Mouse (Mus musculus) limb, embryonic 15.5 days (tissue): ENCODE measurements at regions not wholly inside any gene's neighbourhood (a gene's known extent, or its start where the extent isn't known, plus 50 kb on each side); places are given as distances from the start of the nearest gene placed in this dataset.

Source experiments
- ATAC-seq: fragments of 200-750 bp; cut with Nextera tagmentation; 2 replicates; pipeline ENCODE4 v1.8.0; 2017; ENCODE audit warnings: low read depth, moderate TSS enrichment; ENCODE audit not compliant: insufficient number of reproducible peaks, low FRiP score, low TSS enrichment
- H3K27ac ChIP-seq: fragments of 300-500 bp; sonication (generic); 2 replicates; pipeline ENCODE4 v1.5.1; 2015; ENCODE audit warnings: moderate library complexity, mild to moderate bottlenecking, inconsistent platforms
- H3K27me3 ChIP-seq: fragments of 300-500 bp; sonication (generic); 2 replicates; pipeline ENCODE4 v1.6.1; 2015; ENCODE audit warnings: inconsistent platforms
- H3K36me3 ChIP-seq: fragments of 300-500 bp; sonication (generic); 2 replicates; pipeline ENCODE4 v1.6.1; 2015; ENCODE audit warnings: inconsistent platforms
- H3K4me1 ChIP-seq: fragments of 300-500 bp; sonication (generic); 2 replicates; pipeline ENCODE4 v1.6.1; 2015; ENCODE audit warnings: inconsistent platforms
- H3K4me2 ChIP-seq: fragments of 300-500 bp; sonication (generic); 2 replicates; pipeline ENCODE4 v1.6.1; 2015; ENCODE audit warnings: mild to moderate bottlenecking, inconsistent platforms
- H3K4me3 ChIP-seq: fragments of 300-500 bp; sonication (generic); 2 replicates; pipeline ENCODE4 v1.5.1; 2015; ENCODE audit warnings: mild to moderate bottlenecking, inconsistent platforms
- H3K9ac ChIP-seq: fragments of 300-500 bp; sonication (generic); 2 replicates; pipeline ENCODE4 v1.6.1; 2015; ENCODE audit warnings: inconsistent platforms
- H3K9me3 ChIP-seq: fragments of 300-500 bp; sonication (generic); 2 replicates; pipeline ENCODE4 v1.6.1; 2016; ENCODE audit warnings: inconsistent platforms
- WGBS: fragments of 180-500 bp; shearing (Covaris S2); methylation state at CpG from one replicate; pipeline ENCODE4 v1.1.7; 2015; 5-methylcytosine and 5-hydroxymethylcytosine counted together

DNA sequence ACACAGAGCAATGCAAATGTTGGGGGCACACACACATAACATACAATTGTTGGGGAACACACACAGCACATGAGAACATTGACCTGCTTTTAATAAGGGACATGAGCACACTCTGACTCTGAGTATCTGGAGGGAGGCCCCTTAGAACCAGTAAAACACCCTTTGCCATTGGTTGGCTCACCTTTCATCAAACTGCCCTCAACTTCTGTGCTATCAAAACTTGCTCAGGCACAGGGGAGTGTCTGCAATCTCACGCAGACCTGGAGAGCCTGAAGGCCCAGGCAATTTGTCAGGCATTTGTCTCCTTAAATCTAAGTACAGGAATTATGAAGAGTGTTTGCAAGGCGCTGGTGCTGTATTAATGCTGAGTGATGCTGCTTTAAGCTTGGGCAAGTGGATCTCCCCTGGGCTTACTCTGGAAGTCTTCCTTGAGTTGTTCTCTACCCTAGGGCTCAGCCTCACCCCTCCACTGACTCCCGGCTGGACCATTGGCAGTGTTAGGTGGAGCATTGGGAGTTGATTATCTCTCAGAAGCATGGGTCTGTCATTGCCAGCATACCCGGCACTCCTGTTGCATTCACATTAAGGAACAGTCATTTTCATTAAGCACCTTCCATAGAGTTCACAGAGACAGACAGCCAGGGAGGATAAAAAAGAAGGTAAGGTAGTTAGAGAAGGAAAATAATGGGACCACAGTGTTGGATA, 235.7 kb upstream of the Runx1 start:
- no peaks in the 10 kb centered on the region for H3K27me3 ChIP-seq
- 65% methylated on average over 4 of the region's 4 CpGs for WGBS
- H3K4me2 ChIP-seq: no peak overlapping the region
- H3K9me3 ChIP-seq: no peaks in the 10 kb centered on the region
- ATAC-seq: no peak
- H3K4me1 ChIP-seq: no peaks in the 10 kb centered on the region
- no peak overlapping the region for H3K27ac ChIP-seq
- H3K4me3 ChIP-seq: no peak overlapping the region
- H3K9ac ChIP-seq: no peak overlapping the region
- no peaks in the 10 kb centered on the region for H3K36me3 ChIP-seq

DNA sequence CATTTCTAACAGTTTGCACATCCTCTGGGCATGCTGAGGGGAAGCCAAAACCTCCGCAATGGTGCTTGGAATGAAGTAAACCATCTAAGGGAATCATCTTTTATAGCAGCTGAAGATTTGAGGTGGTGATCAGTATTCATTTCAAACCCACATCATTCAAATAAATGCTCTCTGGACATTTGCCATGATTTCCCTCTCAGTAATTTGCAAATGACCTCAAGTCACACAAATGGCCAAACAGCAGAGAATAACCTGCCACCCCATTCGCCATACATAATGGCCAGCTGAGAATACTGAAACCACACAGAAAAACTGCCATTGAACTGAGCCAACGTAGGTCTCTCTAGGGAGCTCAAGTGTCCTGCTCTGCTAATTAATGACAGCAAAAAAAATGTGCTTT, 230.3 kb upstream of the Runx1 start:
- Histone ChIP-seq H3K4me1 (no peaks in the 10 kb centered on the region), H3K9me3 (no peaks in the 10 kb centered on the region), H3K36me3 (no peaks in the 10 kb centered on the region), H3K27ac (no peak overlapping the region), H3K4me3 (no peak overlapping the region), H3K4me2 (no peak overlapping the region), H3K27me3 (no peaks in the 10 kb centered on the region), H3K9ac (no peak overlapping the region)
- WGBS: 61% methylated on average over 3 of the region's 3 CpGs
- ATAC-seq: no peak

DNA sequence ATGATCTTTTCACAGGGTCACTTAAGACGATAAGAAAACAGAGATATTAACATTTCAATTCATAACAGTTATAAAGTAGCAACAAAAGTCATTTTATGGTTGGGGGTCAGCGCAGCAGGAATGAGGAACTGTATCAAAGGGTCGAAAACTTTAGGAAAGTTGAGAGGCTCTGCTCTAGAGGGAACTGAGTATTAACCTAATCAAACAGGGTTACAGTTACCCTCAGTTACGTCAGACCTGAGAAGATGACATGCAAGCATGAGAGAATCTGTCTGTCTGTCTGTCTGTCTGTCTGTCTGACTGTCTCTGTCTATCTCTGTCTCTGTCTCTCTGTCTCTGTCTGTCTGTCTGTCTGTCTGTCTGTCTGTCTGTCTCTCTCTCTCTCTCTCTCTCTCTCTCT, 229.6 kb upstream of the Runx1 start:
- H3K9me3 ChIP-seq: no peaks in the 10 kb centered on the region
- H3K4me2 ChIP-seq: no peak overlapping the region
- no peaks in the 10 kb centered on the region for H3K27me3 ChIP-seq
- no peak overlapping the region for H3K9ac ChIP-seq
- no peak overlapping the region for H3K27ac ChIP-seq
- no peak for ATAC-seq
- no peaks in the 10 kb centered on the region for H3K36me3 ChIP-seq
- H3K4me1 ChIP-seq: no peaks in the 10 kb centered on the region
- WGBS: 80% methylated on average over 4 of the region's 4 CpGs
- no peak overlapping the region for H3K4me3 ChIP-seq

GRCm38 (mm10) chr16:93051233-93051632, 225.3 kb upstream of the Runx1 start:
- H3K36me3 ChIP-seq: no peaks in the 10 kb centered on the region
- no peaks in the 10 kb centered on the region for H3K27me3 ChIP-seq
- H3K27ac ChIP-seq: no peak overlapping the region
- 83% methylated on average over 6 of the region's 6 CpGs for WGBS
- no peak overlapping the region for H3K4me2 ChIP-seq
- no peaks in the 10 kb centered on the region for H3K9me3 ChIP-seq
- H3K4me1 ChIP-seq: no peaks in the 10 kb centered on the region
- no peak overlapping the region for H3K9ac ChIP-seq
- ATAC-seq: no peak
- H3K4me3 ChIP-seq: no peak overlapping the region

DNA sequence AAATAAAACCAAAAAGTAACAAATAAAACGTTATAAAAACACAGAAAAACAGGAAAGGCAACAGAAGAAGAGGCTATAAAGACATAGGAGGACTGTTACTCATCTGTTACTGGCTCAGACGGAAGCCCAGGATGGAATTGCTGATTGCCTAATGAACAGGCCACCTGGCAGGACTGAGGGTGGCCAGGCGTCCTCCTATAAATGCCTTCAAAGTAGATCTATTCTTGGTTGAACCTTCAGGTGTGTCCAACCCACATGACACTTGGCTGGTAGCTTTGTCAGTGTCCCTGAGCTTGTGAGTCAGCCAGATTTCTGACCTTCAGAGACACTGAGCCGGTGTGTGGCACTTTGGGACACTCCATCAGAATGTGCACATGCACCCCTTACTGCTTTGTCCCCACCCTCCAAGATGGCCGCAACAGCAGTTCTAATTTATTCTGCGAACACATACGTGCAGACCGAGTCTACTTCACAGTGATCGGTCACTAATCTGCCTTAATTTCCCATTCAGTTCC, 222.5 kb upstream of the Runx1 start:
- H3K27ac ChIP-seq: no peak overlapping the region
- 74% methylated on average over 9 of the region's 9 CpGs for WGBS
- H3K36me3 ChIP-seq: no peaks in the 10 kb centered on the region
- H3K4me1 ChIP-seq: 0 out of 2 replicates have a peak, but pooled peaks cover 1% of the 10 kb centered on the region
- H3K4me3 ChIP-seq: no peak overlapping the region
- no peak overlapping the region for H3K9ac ChIP-seq
- no peaks in the 10 kb centered on the region for H3K27me3 ChIP-seq
- ATAC-seq: no peak
- H3K4me2 ChIP-seq: no peak overlapping the region
- no peaks in the 10 kb centered on the region for H3K9me3 ChIP-seq

GRCm38 (mm10) chr16:93047594-93047993, 221.6 kb upstream of the Runx1 start:
- Histone ChIP-seq H3K4me1 (peaks cover 10% of the 10 kb centered on the region), H3K9me3 (no peaks in the 10 kb centered on the region), H3K27me3 (no peaks in the 10 kb centered on the region), H3K4me3 (no peak overlapping the region), H3K9ac (no peak overlapping the region), H3K4me2 (no peak overlapping the region), H3K27ac (no peak overlapping the region), H3K36me3 (no peaks in the 10 kb centered on the region)
- 77% methylated on average over 1 of the region's 1 CpGs for WGBS
- ATAC-seq: no peak

- H3K27me3 ChIP-seq: no peaks in the 10 kb centered on the region
- no peak overlapping the region for H3K4me2 ChIP-seq
- no peaks in the 10 kb centered on the region for H3K36me3 ChIP-seq
- no peak overlapping the region for H3K9ac ChIP-seq
- H3K4me1 ChIP-seq: peaks cover 10% of the 10 kb centered on the region
- no peaks in the 10 kb centered on the region for H3K9me3 ChIP-seq
- no peak overlapping the region for H3K27ac ChIP-seq
- ATAC-seq: no peak
- H3K4me3 ChIP-seq: no peak overlapping the region
- 77% methylated on average over 3 of the region's 3 CpGs for WGBS
Measured at GRCm38 (mm10) chr16:93046221-93046620, 220.3 kb upstream of the Runx1 start.

DNA sequence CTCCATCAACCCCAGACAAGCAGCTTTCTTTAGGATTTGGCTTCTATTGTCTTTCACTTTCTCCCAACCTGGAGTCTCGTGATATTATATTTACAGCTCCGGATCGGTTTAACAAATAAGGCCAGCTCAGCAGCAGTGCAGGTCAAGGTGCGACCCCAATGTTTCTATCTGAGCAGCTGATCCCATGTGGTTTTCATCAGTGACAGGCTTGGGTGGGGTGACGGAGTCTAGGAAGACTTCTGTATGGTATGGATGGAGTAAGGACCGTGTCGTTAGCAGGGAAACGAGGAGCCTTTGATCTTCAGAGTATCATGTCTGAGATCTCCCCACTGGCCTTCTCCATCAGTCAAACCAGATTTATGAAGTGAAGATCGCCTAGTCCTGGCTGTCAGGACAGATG, 217.4 kb upstream of the Runx1 start:
- Histone ChIP-seq H3K36me3 (no peaks in the 10 kb centered on the region), H3K27ac (no peak overlapping the region), H3K27me3 (no peaks in the 10 kb centered on the region), H3K4me2 (no peak overlapping the region), H3K9me3 (no peaks in the 10 kb centered on the region), H3K9ac (no peak overlapping the region), H3K4me1 (peaks cover 10% of the 10 kb centered on the region), H3K4me3 (no peak overlapping the region)
- ATAC-seq: no peak
- WGBS: 25% methylated on average over 9 of the region's 9 CpGs

GRCm38 (mm10) chr16:93042941-93043340, 217.0 kb upstream of the Runx1 start:
- WGBS: 30% methylated on average over 6 of the region's 6 CpGs
- no peak overlapping the region for H3K27ac ChIP-seq
- peaks cover 10% of the 10 kb centered on the region for H3K4me1 ChIP-seq

DNA sequence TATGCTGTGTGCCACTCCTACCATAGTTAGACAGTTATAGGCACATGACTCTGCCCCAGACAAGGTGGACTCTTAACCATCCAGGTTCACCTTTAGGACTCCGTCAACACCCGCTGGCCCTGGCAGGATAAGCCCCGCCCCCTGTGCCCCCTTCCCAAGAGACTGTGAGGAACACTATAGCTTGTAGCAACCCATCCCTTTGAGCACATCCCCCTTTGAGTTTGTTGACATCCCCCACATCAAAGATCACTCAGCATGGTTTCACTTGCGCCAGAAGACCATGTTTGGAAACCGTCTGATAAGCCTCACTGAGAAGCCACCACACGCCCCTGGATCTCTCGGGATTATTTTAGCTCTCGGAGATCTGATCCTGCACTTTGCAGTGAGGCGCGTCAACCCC, 216.5 kb upstream of the Runx1 start:
- Histone ChIP-seq H3K27ac (no peak overlapping the region), H3K9me3 (no peaks in the 10 kb centered on the region), H3K4me1 (peaks cover 10% of the 10 kb centered on the region), H3K4me2 (no peak overlapping the region), H3K36me3 (no peaks in the 10 kb centered on the region), H3K27me3 (no peaks in the 10 kb centered on the region), H3K4me3 (no peak overlapping the region), H3K9ac (no peak overlapping the region)
- WGBS: 62% methylated on average over 10 of the region's 10 CpGs
- no peak for ATAC-seq

More at GRCm38 (mm10) chr16:93042941-93043340, 217.0 kb upstream of the Runx1 start:
- no peak overlapping the region for H3K4me3 ChIP-seq
- H3K4me2 ChIP-seq: no peak overlapping the region
- no peaks in the 10 kb centered on the region for H3K9me3 ChIP-seq
- H3K9ac ChIP-seq: no peak overlapping the region
- no peaks in the 10 kb centered on the region for H3K36me3 ChIP-seq
- no peak for ATAC-seq
- H3K27me3 ChIP-seq: no peaks in the 10 kb centered on the region

DNA sequence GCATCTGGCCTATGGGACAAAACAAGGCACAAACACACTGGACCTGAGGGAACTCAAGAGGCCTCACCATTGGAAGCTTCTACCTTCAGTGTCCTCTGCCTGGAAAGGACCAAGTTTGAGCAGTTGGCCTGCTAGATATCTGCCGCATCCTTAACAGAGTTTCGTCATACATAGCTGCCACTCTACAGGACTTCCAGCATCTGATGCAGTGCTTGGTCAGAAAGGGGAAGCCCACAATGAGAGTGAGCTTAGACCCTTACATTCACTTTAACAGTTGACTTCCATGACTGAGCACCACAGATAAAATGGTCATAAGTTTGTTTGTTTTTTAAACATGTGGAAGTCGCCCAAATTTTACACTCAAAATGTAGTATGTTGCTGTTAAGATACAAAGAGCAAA, 215.9 kb upstream of the Runx1 start:
- H3K36me3 ChIP-seq: no peaks in the 10 kb centered on the region
- no peaks in the 10 kb centered on the region for H3K27me3 ChIP-seq
- 95% methylated on average over 3 of the region's 3 CpGs for WGBS
- H3K9ac ChIP-seq: no peak overlapping the region
- no peak overlapping the region for H3K27ac ChIP-seq
- H3K4me1 ChIP-seq: peaks cover 10% of the 10 kb centered on the region
- no peak overlapping the region for H3K4me3 ChIP-seq
- no peaks in the 10 kb centered on the region for H3K9me3 ChIP-seq
- no peak overlapping the region for H3K4me2 ChIP-seq
- ATAC-seq: no peak

GRCm38 (mm10) chr16:93041399-93041798, 215.4 kb upstream of the Runx1 start:
- Histone ChIP-seq H3K9me3 (no peaks in the 10 kb centered on the region), H3K27me3 (no peaks in the 10 kb centered on the region), H3K4me1 (peaks cover 10% of the 10 kb centered on the region), H3K4me2 (no peak overlapping the region), H3K27ac (no peak overlapping the region), H3K4me3 (no peak overlapping the region), H3K36me3 (no peaks in the 10 kb centered on the region), H3K9ac (no peak overlapping the region)
- ATAC-seq: no peak

DNA sequence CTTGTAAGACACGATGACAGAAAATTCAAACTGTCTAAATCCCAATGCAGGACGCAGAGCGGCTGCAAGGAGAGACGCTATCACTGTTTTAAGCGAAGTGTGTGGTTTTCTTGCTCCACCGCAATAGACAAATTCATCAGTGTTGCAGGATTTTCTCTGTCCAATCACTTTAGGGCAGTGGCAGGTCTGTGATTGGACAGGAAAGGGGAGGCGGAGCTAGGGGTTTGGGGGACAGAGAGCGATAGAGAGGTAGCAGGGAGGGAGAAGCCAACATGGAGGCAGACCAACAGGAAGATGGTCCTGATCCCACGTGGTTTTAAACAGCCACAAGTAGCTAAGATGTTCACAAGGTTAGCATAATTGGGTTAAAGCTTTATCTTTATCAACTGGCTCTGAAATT, 209.7 kb upstream of the Runx1 start:
- H3K4me2 ChIP-seq: no peak overlapping the region
- no peak overlapping the region for H3K9ac ChIP-seq
- H3K36me3 ChIP-seq: no peaks in the 10 kb centered on the region
- H3K4me1 ChIP-seq: no peaks in the 10 kb centered on the region
- WGBS: 88% methylated on average over 9 of the region's 9 CpGs
- H3K27me3 ChIP-seq: no peaks in the 10 kb centered on the region
- no peaks in the 10 kb centered on the region for H3K9me3 ChIP-seq
- no peak for ATAC-seq
- H3K27ac ChIP-seq: no peak overlapping the region
- H3K4me3 ChIP-seq: no peak overlapping the region
